Mouse (Mus musculus) lung, postnatal 36 days (tissue): ENCODE measurements around the gene Mbd5.
"Not testable (repeated sequence)": the region's sequence is repeated elsewhere in the genome, so short reads cannot be mapped to it uniquely, and the experiment has no call there.

Source experiments
- DNase-seq: peaks from one replicate; pipeline ENCODE4 v3.0.0; 2022; ENCODE audit warnings: mixed read lengths

The Mbd5 gene

DNA sequence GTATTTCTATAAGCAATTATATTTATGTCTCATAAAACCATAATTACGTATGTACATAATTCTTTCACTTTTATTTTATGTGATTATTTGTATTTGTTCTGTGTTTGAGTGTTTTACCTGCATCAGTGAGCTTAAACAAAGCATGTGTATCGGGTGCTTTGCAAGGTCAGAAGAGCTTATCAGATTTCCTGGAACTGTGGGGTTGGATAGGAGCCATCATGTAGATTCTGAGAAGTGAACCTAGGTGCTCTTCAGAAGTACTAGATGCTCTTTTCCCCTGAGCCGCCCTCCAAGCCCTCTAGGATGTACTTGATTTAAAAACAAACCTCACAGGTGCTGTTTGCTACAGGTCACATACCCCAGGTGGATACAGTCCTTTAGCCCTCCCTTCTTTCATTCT, 227.7 kb downstream of the Mbd5 start:
- peak; percentile 1 for DNase-seq

DNA sequence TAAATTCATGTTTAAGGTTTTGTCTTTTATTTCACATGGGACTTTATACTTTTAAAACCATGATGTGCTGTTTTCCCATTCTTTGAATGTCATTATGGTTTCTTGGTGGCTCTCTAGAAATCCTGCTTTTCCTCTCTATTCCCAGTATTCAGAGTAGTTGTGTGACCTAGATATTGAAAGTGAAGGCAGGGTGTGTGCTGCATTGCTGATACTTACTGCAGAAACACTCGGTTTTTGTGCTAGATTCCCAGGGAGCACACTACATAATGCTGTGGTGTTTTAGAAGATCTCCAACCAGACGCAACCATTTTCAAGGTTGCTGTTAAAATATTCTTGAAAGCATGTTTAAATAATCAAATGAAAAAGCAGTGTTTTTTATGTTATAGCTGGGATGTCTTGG, 241.7 kb downstream of the Mbd5 start:
- DNase-seq = no peak

DNA sequence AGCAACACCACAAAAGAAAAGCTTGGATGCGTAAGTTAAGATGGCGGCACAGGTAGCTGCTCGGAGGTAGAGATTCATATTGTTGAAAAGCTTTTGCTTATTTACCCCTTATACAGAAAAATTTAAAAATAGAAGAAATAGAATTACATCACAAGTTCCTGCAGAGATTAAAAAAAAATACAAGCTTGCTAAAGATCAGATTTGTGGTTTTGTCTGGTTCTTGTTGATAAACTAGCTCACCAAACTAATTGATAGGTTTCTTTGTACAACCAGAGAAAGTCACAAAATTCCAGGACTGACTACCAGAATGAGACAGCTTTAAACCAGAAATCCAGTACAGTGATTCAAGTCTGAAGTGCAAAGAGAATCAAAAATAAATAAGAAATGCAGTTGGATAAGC, 242.4 kb downstream of the Mbd5 start:
- DNase-seq = no peak

DNA sequence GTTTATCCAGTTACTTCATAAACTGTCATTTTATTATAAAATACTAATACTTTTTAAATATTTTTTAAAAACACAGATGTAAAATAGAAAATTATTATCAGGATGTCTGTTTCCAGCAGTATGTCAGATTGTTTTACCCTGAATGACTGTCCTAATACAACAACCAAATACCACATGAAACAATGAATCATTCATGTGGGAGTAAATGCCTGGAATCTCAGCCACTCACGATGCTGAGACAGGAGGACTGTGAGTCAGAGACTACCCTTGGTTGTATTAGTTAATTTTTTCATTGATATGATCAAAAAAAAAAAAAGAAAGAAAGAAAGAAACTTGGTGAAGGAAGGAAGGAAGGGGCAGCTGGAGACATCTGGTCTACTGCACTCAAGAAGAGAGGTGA, 254.8 kb downstream of the Mbd5 start:
- DNase-seq = no peak

DNA sequence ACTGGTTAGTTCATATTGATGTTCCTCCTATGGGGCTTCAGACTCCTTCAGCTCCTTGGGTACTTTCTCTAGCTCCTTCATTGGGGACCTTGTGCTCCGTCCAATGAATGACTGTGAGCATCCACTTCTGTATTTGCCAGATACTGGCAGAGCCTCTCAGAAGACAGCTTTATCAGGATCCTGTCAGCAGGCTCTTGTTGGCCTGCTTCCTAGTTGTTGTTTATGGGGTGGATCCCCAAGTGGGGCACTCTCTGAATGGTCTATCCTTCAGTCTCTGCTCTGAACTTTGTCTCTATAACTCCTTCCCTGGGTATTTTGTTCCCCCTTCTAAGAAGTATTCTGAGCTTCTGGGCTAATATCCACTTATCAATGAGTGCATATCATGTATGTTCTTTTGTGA, 256.4 kb downstream of the Mbd5 start:
- not testable (repeated sequence) for DNase-seq

DNA sequence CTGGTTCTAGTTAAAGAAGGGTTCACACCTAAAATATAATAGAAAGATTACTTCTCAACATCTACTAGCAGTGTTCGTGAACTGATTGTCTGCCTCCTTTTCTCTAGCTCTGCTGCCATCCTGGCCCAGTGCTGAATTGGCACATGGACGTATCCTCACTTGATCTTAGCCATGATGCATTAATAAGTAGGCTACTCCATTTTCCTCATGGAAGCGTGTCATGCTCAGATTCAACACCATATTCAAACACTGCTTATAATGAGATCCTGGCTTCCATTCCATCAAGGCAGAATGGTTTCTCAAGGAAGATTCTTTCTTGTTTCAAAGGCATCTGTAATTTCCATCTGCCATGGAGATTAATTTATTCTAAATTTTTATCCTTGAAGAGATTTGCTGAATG, 260.0 kb downstream of the Mbd5 start:
- no peak for DNase-seq

DNA sequence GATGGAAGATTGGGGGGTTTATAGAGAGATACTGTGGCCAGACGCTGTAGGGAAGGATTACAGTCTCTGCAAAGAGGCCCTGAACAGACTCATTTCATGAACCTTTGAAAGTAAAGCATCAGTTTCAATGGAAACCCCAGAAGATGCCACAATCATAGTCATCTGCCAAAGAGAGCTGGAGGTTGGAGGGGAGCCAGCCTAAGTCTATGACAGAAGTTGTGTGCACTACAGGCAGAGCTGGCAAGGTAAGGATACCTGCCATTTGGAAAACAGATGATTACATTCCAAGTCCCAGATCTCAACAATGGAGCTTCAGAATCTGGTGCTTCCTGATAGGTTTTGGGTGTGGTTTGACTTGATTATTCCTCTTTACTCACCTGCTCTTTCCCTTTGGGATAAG, 261.1 kb downstream of the Mbd5 start:
- no peak for DNase-seq

DNA sequence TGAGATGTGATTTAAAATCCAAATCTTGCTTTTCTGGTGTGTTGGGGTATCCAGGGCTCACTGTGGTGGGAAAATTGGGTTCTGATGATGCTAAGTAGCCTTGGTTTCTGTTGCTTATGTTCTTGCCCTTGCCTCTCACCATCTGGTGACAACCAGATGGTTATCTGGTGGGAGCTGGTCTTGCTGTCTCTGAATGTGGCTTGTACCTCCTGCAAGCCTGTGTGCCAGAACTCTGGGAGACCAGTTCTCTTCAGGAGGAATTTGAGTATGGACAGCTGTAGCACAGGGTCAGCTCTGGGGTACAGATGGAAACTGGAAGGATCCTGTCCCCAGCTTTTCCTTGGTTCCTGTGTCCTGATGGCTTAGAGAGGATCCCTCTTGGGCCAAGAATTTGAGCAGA, 280.4 kb downstream of the Mbd5 start:
- DNase-seq = no peak

DNA sequence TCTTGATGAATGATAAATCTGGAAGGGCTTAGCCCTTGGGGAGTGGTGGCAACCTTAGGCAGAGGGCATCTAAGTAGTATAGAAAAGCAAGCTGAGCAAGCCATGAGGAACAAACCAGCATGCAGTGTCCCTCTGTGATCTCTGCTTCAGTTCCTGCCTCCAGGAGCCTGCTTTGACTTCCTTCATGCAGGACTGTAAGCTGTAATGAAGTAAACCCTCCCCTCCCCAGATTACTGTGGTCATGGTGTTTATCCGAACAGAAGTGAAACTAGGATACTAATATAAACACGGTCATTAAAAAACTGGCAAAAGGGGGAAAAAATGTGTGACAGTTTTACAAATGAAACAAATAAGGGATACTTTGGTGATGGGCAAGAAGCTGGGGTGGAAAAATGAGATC, 284.8 kb downstream of the Mbd5 start:
- no peak for DNase-seq

DNA sequence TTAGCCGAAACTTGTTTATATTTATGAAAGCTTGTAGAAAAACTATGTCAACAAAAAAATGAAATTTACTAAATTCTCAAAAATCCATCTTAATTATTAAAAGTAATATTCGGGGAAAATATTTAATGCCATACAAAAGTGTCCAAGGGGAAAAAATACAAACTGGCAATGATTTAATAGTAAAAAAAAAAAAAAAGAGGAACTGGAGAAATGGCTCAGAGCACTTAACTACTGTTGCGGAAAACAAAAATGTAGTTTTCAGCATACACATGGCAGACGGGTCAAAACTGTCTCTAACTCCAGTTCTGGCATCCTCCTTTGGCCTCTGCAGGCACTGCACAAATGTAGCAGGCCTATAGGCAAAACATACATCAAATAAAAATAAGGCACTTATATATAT, 292.4 kb downstream of the Mbd5 start:
- DNase-seq = no peak

DNA sequence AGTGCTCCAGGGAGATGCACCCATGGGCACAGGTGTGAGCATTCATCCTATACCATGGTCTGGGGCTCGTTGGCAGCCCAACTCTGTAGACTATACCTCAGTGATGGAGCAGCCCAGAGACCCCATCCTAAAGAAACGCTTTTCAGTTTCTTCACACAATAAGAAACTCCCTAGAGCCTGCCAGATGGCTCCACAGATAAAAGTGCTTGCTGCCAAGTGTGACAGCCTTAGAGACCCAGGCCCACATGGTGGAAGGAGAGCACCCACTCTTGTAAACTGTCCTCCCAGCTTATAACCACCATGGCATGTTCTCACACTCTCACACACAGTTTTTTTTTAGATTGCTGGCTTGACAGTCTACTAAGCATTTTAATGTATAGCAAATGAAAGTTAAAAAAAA, 314.8 kb downstream of the Mbd5 start:
- no peak for DNase-seq

DNA sequence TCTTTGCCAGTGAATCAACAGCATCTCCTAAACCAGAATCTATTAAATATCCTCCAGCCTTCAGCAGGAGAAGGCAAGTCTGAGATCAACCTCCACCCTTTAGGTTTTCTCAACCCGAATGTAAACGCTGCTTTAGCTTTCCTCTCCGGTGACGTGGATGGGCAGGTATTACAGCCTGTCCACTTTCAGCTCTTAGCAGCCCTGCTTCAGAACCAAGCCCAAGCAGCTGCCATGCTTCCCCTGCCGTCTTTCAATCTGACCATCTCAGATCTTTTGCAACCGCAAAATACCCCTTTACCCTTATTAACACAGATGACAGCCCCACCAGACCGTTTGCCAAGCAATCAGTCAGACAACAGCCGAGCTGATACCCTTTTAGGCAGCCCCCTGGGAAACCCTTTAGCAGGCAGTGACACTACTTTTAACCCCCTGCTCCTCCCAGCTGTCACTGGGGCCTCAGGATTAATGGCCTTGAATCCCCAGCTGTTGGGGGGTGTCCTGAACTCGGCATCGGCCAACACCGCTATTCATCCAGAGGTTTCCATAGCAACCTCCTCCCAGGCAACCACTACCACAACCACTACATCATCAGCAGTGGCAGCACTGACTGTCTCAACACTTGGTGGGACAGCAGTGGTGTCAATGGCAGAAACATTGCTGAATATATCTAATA, 323.1 kb downstream of the Mbd5 start:
- DNase-seq = no peak

DNA sequence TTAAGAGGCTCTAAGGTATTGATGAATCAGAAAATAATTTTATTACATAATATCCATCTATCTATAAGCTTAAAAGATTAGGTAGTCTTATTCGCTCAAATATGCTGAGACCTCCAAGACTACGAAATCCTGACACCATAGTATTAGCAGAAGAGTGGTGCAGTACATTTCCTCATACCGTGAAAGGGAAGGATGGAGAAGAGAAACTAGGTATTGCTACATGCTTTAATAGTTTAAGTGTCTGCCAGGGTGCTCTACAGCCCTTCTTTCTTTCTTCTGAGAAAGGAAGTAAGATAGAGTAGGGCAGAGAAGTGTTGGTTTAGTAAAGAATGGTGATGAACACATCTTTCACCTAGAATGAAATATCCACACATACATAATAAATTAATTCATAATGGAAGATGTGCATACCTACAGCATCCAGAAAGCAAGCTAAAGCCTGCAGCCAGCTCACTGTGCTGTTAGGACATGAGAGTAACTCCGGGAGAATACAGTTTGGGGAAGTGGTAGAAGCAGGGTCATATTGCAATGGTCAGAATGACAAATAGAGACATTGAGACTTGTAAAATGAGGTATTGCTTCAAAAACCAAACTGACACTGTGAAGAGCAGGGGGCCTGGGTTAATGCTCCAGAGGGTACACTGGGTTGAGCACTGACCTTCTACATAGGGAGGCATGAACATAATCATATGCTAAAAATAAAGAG, 326.9 kb downstream of the Mbd5 start:
- DNase-seq = peak; percentile 1

DNA sequence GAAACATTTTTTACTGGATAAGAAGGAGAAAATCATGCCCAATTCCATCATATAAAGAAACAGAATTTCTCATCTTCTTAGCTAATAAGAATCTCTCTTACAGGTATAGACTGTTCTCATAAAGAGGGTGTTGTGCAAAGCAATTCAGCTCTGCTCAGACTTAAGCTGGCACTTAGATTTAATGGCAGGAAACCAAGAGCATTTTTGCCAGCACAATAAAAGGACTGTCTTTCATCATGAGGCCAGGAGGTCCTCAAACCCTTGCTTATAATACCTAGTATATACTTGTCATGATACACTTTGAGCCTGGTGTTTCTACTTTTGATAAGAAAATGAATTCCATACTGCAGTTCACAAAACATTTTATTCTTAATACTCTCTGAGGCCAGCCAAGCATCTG, 331.2 kb downstream of the Mbd5 start:
- DNase-seq = no peak

DNA sequence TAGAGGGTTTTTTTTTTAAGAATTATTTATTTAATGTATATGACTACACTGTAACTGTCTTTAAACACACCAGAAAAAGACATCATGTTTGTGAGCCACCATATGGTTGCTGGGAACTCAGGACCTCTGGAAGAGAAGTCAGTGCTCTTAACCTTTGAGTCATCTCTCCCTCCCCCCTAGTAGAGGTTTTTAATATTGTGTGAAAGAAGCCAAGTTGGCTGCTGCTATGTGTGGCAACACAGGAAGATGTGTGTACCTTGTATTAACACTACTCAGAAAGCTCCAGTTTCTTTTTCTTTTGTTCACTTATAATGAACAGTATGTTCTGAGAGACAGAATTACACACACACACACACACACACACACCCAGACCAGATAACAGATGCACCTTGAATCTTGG, 334.3 kb downstream of the Mbd5 start:
- DNase-seq = no peak

DNA sequence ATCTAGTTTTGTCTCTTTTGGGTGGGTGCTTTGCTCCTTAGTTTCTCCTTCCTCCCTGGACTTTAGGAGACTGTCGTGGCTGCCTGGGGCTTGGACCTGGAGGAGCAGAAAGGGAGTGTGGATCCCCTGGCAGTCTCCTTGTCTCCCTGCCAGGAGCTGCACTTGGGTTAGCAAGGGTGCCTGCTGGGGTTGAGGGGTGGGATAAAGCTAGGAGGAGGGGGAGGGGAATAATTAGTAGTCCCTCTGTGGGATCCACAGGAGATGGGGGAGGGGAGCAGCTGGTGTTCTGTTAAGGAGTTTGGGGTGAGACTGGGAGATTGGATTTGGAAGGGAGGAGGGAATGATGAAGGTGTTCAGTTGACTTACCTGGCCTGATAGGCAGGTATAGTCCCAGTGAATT, 337.7 kb downstream of the Mbd5 start:
- no peak for DNase-seq

DNA sequence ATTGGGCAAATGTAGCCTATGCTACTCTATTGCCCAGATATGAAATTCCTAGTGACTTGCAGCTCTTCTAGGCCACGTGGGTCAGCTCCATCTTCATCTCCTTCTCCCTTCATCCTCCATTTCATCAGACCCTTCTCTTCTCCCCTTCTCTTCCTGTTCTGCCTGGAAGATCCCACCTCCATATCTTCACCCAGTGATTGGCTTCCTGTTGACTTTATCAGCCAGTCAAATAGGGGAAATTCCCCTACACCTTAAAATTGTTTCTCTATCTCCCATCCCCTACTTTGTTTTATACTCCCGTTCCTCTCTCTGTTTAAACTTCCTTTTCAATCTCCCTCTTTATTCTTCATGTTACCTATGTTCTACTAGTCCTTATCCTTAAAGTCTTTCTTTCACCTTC, 342.4 kb downstream of the Mbd5 start:
- no peak for DNase-seq

DNA sequence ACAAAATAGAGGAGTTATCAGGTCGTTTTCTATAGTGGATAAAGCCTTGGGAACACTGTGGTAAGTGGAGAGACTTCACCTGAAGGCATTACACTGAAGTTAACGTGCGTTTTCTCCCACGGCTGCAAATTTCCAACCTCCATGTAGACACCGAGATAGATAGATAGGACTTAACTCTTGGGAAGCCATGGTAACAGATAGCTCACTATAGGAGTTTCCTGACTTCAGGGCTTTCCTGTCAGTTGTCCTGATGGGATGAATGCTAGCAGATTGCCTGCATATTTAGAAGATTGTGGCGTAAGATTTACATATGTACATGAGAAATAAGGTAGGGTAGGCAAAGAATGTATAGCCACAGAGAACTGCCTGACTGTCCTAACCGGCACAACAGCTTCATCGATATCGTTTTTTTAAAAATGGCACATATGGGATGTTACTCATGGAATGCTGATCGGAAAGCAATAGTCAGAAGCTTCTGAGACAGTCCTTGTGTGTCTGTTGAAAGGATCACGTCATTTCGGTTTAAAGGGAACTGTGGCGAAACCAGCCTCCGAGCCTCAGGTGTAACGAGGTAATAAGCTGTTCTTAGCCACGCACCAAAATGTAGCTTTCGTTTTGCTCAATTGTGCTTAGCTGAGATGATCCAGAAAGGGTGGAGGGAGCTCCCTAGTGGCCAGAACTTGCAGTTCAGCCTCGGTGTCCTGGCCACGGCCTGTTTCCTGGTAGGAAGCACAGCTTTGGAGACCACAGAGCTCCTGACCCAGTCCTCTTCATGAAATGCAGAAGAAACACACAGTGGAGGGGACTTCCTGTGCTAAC, 363.5 kb downstream of the Mbd5 start:
- DNase-seq = peak; percentile 93

DNA sequence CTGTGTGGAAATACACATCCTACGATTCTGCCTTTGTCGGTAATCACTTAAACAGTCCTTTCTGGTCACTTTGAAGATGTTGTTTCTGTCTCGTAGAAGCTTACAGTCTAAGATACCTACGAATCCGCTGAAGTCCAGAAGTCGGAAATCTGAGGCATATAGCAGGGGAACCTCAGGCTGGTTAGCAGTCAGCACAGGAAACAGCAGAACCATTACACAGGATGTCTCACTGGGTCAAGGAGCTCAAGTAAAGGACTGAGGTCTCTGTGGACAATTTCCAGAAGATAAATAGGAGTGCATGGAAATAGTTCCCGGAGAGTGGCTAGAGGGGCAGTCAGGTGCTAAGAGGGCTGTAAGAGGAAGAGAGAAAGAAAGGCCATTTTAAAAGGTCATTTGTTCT, 384.3 kb downstream of the Mbd5 start:
- DNase-seq = no peak

DNA sequence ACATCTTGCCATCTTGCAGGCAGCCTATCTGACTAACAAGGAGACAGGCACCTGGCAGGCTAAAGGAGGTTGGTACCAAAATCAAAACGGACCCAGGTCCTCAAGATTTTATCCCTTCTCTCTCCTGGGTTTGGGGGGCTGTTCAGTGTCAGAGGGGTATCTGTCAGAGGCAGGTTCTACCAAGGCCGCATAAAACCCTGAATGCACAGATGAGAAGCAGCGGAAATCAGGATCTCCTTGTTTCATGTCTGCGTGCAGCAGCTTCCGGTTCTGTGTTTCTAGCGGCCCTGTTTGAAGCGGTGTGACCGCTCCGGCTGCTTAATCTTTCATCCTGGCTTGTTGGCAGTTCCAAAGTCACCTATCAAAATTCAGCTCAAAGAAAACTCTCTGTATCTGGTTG, 386.0 kb downstream of the Mbd5 start:
- DNase-seq = no peak

DNA sequence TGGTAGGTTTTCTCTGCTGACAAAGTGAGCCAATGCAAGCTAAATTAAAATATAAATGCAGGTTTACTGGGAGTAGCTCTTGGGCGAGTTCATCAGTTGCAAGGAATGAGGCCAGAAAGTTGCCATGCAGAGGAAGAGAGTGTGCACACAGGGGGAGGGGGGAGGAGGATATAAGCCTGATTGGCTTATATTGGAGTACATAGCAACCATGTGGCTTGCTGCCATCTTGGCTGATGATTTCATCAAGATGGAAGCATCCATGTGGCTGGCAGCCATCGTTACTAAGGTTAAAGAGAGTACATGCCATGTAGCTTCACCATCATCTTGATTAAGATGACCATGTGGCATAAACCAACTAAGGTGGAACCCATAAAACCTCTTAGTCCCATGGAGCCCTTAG, 395.0 kb downstream of the Mbd5 start:
- DNase-seq = no peak

DNA sequence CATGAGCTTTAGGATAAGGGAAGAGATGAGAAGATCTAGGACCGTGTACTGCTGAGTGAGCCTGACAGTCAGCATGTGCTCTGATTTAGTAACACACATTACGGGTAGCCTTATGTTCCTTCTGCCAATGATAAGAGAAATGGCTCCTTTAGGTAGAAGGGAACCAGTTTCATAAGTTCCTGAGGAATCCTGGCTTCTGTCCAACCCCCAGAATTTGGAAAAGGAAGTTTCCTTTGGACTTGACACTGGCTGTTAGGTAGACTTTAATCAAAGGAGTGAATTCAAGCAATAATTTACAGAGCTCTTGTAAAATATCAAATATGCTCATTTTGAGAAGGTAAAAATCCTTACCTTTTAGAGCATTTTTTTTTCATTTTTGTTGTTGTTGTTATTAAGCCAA, 396.5 kb downstream of the Mbd5 start:
- DNase-seq = no peak

DNA sequence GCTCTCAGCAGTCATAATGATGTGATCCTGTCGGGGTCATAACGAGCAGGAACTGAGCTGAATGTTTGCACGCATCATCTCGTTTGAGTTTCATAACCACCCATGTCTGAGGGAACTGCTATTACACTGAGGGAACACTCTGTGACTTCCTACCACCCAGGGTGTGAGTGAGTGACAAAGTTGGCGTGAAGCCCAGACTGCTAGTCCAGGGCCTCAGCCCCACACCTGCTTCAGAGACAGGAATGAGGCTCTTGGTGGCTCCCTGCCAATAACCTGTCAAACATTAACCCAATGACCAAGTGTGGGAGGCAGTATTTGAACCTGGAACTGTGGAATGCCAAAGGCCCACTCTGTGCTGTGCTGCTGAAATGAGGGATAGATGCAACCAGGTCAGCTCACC, 400.5 kb downstream of the Mbd5 start:
- peak; percentile 89 for DNase-seq

DNA sequence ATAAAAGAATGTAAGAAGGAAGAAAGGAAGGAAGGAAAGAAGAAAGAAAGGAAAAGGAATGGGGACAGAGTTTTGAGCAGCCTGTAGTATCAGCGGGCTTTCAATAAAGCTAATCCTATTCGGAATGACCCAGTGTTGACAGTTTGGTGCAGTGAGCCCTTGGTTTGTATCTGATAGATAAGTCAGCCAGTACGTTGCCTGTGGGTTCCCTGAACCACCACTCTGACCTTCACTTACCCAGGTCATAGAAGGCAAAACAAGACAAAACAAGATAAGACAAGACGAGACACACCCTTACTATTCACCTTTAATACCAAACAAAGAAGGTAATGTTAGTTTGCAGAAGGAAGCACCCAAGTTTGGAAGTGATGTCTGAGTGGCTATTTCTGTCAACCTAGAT, 401.5 kb downstream of the Mbd5 start:
- DNase-seq = no peak
